Mouse (Mus musculus) limb, embryonic 11.5 days (tissue): Measurements from ENCODE around the gene Nkd1. TPM values are rescaled to one million over a fixed set of nuclear protein-coding genes. Genes with fewer than 3 reads are reported as not detected.

Experiments
- ATAC-seq: fragments of 200-750 bp; cut with Nextera tagmentation; 2 replicates; pipeline ENCODE4 v1.8.0; 2017; ENCODE audit warnings: low read depth; ENCODE audit not compliant: insufficient number of reproducible peaks, low FRiP score, low TSS enrichment
- DNase-seq: peaks from one replicate; pipeline ENCODE4 v3.0.0-alpha.2; 2015; ENCODE audit warnings: low spot score
- H3K27ac ChIP-seq: fragments of 300-500 bp; sonication (generic); replicated peaks from 2 replicates; pipeline ENCODE4 v1.5.1; 2014; ENCODE audit warnings: low read depth, mild to moderate bottlenecking, low read length
- H3K27me3 ChIP-seq: fragments of 300-500 bp; sonication (generic); 2 replicates; pipeline ENCODE4 v1.6.1; 2014; ENCODE audit warnings: mild to moderate bottlenecking, low read length, mixed read lengths; ENCODE audit not compliant: control insufficient read depth, insufficient read depth
- H3K36me3 ChIP-seq: fragments of 300-500 bp; sonication (generic); 2 replicates; pipeline ENCODE4 v1.6.1; 2014; ENCODE audit warnings: mild to moderate bottlenecking, low read length, moderate library complexity, mixed read lengths; ENCODE audit not compliant: control insufficient read depth, insufficient read depth
- H3K4me1 ChIP-seq: fragments of 300-500 bp; sonication (generic); 2 replicates; pipeline ENCODE4 v1.6.1; 2014; ENCODE audit warnings: low read length, mixed read lengths; ENCODE audit not compliant: control insufficient read depth, insufficient read depth
- H3K4me2 ChIP-seq: fragments of 300-500 bp; sonication (generic); 2 replicates; pipeline ENCODE4 v1.6.1; 2014; ENCODE audit warnings: low read depth, mild to moderate bottlenecking, moderate library complexity; ENCODE audit not compliant: severe bottlenecking
- H3K4me3 ChIP-seq: fragments of 300-500 bp; sonication (generic); 2 replicates; pipeline ENCODE4 v1.5.1; 2014; ENCODE audit warnings: low read depth, low read length
- H3K9ac ChIP-seq: fragments of 300-500 bp; sonication (generic); 2 replicates; pipeline ENCODE4 v1.6.1; 2014; ENCODE audit warnings: mild to moderate bottlenecking, low read length
- H3K9me3 ChIP-seq: fragments of 300-500 bp; sonication (generic); 2 replicates; pipeline ENCODE4 v1.6.1; 2016; ENCODE audit warnings: low read length; ENCODE audit not compliant: control insufficient read depth
- WGBS: fragments of 180-500 bp; shearing (Covaris S2); extraction: QIAGEN DNeasy Blood & Tissue Kit; methylation state at CpG from one replicate; pipeline ENCODE4 v1.1.7; 2014; 5-methylcytosine and 5-hydroxymethylcytosine counted together
- polyA plus RNA-seq: library from polyadenylated mRNA; unstranded; fragments of >200 nt; fragmentation: Nextera tagmentation; extraction: Ambion mirVana; gene quantifications from 2 replicates; pipeline ENCODE4 v1.2.1, GENCODE M21; 2014

The Nkd1 gene
- polyA plus RNA-seq, 1 experiment from 2014 or later, result 47.6 TPM

- no peak for DNase-seq
- no peak overlapping the region for H3K4me3 ChIP-seq
- no peak overlapping the region for H3K9ac ChIP-seq
- no peak for ATAC-seq
- 44% methylated on average over 13 of the region's 13 CpGs for WGBS
- no peaks in the 10 kb centered on the region for H3K9me3 ChIP-seq
- H3K36me3 ChIP-seq, result no peaks in the 10 kb centered on the region
- H3K27me3 ChIP-seq, result no peaks in the 10 kb centered on the region
- peaks cover 13% of the 10 kb centered on the region for H3K4me1 ChIP-seq
- no peak overlapping the region for H3K4me2 ChIP-seq
- H3K27ac ChIP-seq, result no peak overlapping the region; the same call in 1 of the 2 replicates
Observed at GRCm38 (mm10) chr8:88605361-88606040, 84.3 kb downstream of the Nkd1 start.

GRCm38 (mm10) chr8:88609036-88609435 is 87.9 kb downstream of the Nkd1 start:
- peaks cover 9% of the 10 kb centered on the region for H3K4me1 ChIP-seq
- DNase-seq (no peak), ATAC-seq (no peak)
- H3K27me3 ChIP-seq, result no peaks in the 10 kb centered on the region
- no peak overlapping the region for H3K4me2 ChIP-seq
- no peaks in the 10 kb centered on the region for H3K36me3 ChIP-seq
- H3K9me3 ChIP-seq, result no peaks in the 10 kb centered on the region
- H3K9ac ChIP-seq, result no peak overlapping the region
- H3K4me3 ChIP-seq, result no peak overlapping the region
- 75% methylated on average over 8 of the region's 8 CpGs for WGBS
- no peak overlapping the region for H3K27ac ChIP-seq

GRCm38 (mm10) chr8:88610271-88610670 is 89.1 kb downstream of the Nkd1 start:
- Histone ChIP-seq H3K36me3 (no peaks in the 10 kb centered on the region), H3K4me3 (no peak overlapping the region), H3K9me3 (no peaks in the 10 kb centered on the region), H3K9ac (no peak overlapping the region), H3K4me2 (no peak overlapping the region), H3K4me1 (peaks cover 4% of the 10 kb centered on the region), H3K27ac (no peak overlapping the region), H3K27me3 (no peaks in the 10 kb centered on the region)
- 47% methylated on average over 6 of the region's 6 CpGs for WGBS
- no peak for ATAC-seq
- no peak for DNase-seq

DNA sequence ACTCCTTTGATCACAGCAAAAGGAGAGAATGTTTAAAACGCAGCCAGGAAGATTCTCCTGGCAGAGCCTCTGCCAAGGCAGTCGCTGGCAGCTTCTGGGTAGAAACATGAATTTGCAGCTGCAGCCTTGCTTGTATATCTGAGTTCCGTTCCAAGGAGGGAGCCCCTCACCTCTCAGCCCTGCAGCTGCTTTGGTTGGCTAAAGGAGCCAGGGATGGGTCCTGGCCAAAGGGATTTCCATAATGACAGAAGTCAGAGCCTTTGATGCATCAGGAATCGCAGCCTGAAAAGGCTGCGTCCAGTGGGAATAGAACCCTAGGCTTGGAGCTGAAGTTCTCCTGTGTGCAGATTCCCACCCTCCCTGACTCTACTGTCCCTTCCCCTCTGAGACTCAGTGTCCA is 93.8 kb downstream of the Nkd1 start:
- no peaks in the 10 kb centered on the region for H3K36me3 ChIP-seq
- 66% methylated on average over 5 of the region's 5 CpGs for WGBS
- no peak overlapping the region for H3K4me3 ChIP-seq
- ATAC-seq (no peak), DNase-seq (no peak)
- no peak overlapping the region for H3K9ac ChIP-seq
- H3K4me1 ChIP-seq, result 0 out of 2 replicates have a peak, but pooled peaks cover 2% of the 10 kb centered on the region
- H3K9me3 ChIP-seq, result no peaks in the 10 kb centered on the region
- H3K27ac ChIP-seq, result no peak overlapping the region
- H3K27me3 ChIP-seq, result no peaks in the 10 kb centered on the region
- no peak overlapping the region for H3K4me2 ChIP-seq

- ATAC-seq, result no peak
- Histone ChIP-seq H3K9ac (no peak overlapping the region), H3K4me3 (no peak overlapping the region), H3K27me3 (no peaks in the 10 kb centered on the region), H3K9me3 (no peaks in the 10 kb centered on the region), H3K27ac (no peak overlapping the region), H3K4me2 (no peak overlapping the region), H3K36me3 (no peaks in the 10 kb centered on the region), H3K4me1 (0 out of 2 replicates have a peak, but pooled peaks cover 2% of the 10 kb centered on the region)
- WGBS, result 66% methylated on average over 5 of the region's 5 CpGs
- DNase-seq, result no peak
Observed at GRCm38 (mm10) chr8:88618612-88619011, 97.5 kb downstream of the Nkd1 start.

- Histone ChIP-seq H3K27me3 (no peaks in the 10 kb centered on the region), H3K4me3 (no peak overlapping the region), H3K36me3 (no peaks in the 10 kb centered on the region), H3K27ac (no peak overlapping the region), H3K4me1 (0 out of 2 replicates have a peak, but pooled peaks cover 2% of the 10 kb centered on the region), H3K4me2 (no peak overlapping the region), H3K9me3 (no peaks in the 10 kb centered on the region), H3K9ac (no peak overlapping the region)
- WGBS, result 75% methylated on average over 3 of the region's 3 CpGs
- DNase-seq (no peak), ATAC-seq (no peak)
Observed at GRCm38 (mm10) chr8:88619513-88619912, 98.4 kb downstream of the Nkd1 start.

- no peak overlapping the region for H3K4me2 ChIP-seq
- no peak overlapping the region for H3K9ac ChIP-seq
- 0 out of 2 replicates have a peak, but pooled peaks cover 2% of the 10 kb centered on the region for H3K4me1 ChIP-seq
- peaks cover 5% of the 10 kb centered on the region; the same call in 1 of the 2 replicates for H3K27me3 ChIP-seq
- 65% methylated on average over 5 of the region's 5 CpGs for WGBS
- H3K9me3 ChIP-seq, result no peaks in the 10 kb centered on the region
- DNase-seq, result no peak
- H3K27ac ChIP-seq, result no peak overlapping the region
- H3K4me3 ChIP-seq, result no peak overlapping the region
- no peak for ATAC-seq
- H3K36me3 ChIP-seq, result no peaks in the 10 kb centered on the region
Observed at GRCm38 (mm10) chr8:88620931-88621330, 99.8 kb downstream of the Nkd1 start.

DNA sequence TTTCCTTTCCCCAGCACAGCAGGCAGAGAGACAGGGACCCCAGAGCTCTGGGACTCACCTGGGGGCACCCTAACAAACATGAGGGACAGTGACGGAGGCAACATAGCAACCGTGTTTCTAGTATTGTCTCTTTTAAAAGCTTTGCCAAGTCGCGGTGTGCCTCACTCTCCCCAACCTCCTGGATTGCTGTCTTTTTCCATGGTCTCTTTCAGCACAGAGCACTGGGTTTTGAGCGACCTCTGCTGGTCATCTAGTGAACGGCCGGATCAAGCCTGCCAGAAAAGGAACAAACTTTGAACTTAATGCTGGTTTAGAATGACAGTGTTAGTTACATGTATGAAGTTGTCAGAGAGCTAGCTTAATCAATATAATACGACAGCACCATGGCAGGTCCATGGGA is 100.3 kb downstream of the Nkd1 start:
- H3K4me2 ChIP-seq, result no peak overlapping the region
- no peak for ATAC-seq
- 2% methylated on average over 8 of the region's 8 CpGs for WGBS

More for the DNA sequence above, 100.3 kb downstream of the Nkd1 start:
- Histone ChIP-seq H3K4me3 (no peak overlapping the region), H3K27ac (no peak overlapping the region), H3K4me1 (no peaks in the 10 kb centered on the region), H3K27me3 (peaks cover 5% of the 10 kb centered on the region; the same call in 1 of the 2 replicates), H3K36me3 (no peaks in the 10 kb centered on the region), H3K9ac (no peak overlapping the region), H3K9me3 (no peaks in the 10 kb centered on the region)
- DNase-seq, result peak; percentile 88
